Mouse (Mus musculus) T-helper 17 cell (primary cell): Measurements from ENCODE around the gene Rpl13a.

Experiments used
- in situ Hi-C, 2 experiments: fragments of 300-600 bp; cut with MboI, MseI; formaldehyde crosslinking; loops; 1 replicate in 1 of 2; 2 replicates in 1 of 2; pipeline ENCODE4 v1.15.1; 2025; ENCODE audit warnings: high pct_unique_total_duplicates in 2 of 2

Gene Rpl13a

GRCm38 (mm10) chr7:45092828-45093515, 35.6 kb downstream of the Rpl13a start:
- in situ Hi-C loops: no loop called here

GRCm38 (mm10) chr7:45092048-45092447, 36.5 kb downstream of the Rpl13a start, which contains the start of gene Rcn3:
TSS of gene Rcn3 (minus strand) at chr7:45092221.
- in situ Hi-C loops: no loop called here

- in situ Hi-C loops: no loop called here
These were observed 37.3 kb downstream of the Rpl13a start for GRCm38 (mm10) chr7:45091001-45091990.

GRCm38 (mm10) chr7:45090251-45090977, 38.1 kb downstream of the Rpl13a start:
- in situ Hi-C loops: no loop called here

- in situ Hi-C loops: no loop called here
These were observed 40.0 kb downstream of the Rpl13a start for GRCm38 (mm10) chr7:45088597-45088996.

GRCm38 (mm10) chr7:45086084-45086483, 42.5 kb downstream of the Rpl13a start:
- in situ Hi-C loops: no loop called here

GRCm38 (mm10) chr7:45083300-45083890, 45.2 kb downstream of the Rpl13a start:
- in situ Hi-C loops: no loop called here

- in situ Hi-C loops: no loop called here
These were observed 45.9 kb downstream of the Rpl13a start for GRCm38 (mm10) chr7:45082401-45083299.

GRCm38 (mm10) chr7:45081016-45081415, 47.5 kb downstream of the Rpl13a start:
- in situ Hi-C loops: no loop called here

GRCm38 (mm10) chr7:45079856-45080255, 48.7 kb downstream of the Rpl13a start:
- in situ Hi-C loops: no loop called here

GRCm38 (mm10) chr7:45078513-45078912, 50.0 kb downstream of the Rpl13a start:
- in situ Hi-C loops: no loop called here

GRCm38 (mm10) chr7:45077829-45078228, 50.7 kb downstream of the Rpl13a start:
- in situ Hi-C loops: no loop called here

- in situ Hi-C loops: no loop called here
These were observed 51.2 kb downstream of the Rpl13a start for GRCm38 (mm10) chr7:45077322-45077721.

GRCm38 (mm10) chr7:45076501-45076900, 52.1 kb downstream of the Rpl13a start:
- in situ Hi-C loops: no loop called here
